Mouse (Mus musculus) limb, embryonic 10.5 days (tissue): ENCODE measurements at regions not wholly inside any gene's neighbourhood (a gene's known extent, or its start where the extent isn't known, plus 50 kb on each side); places are given as distances from the start of the nearest gene placed in this dataset.

Experiments used
- DNase-seq: peaks from one replicate; pipeline ENCODE4 v3.0.0-alpha.2; 2017; ENCODE audit warnings: low spot score
- H3K27ac ChIP-seq: fragments of 300-500 bp; sonication (generic); 2 replicates; pipeline ENCODE4 v1.5.1; 2016; ENCODE audit warnings: mild to moderate bottlenecking
- H3K27me3 ChIP-seq: fragments of 300-500 bp; sonication (generic); 2 replicates; pipeline ENCODE4 v1.6.1; 2016; ENCODE audit warnings: low read depth, mild to moderate bottlenecking; ENCODE audit not compliant: poor library complexity, severe bottlenecking
- H3K36me3 ChIP-seq: fragments of 300-500 bp; sonication (generic); 2 replicates; pipeline ENCODE4 v1.6.1; 2016; ENCODE audit warnings: mild to moderate bottlenecking, moderate library complexity
- H3K4me1 ChIP-seq: fragments of 300-500 bp; sonication (generic); 2 replicates; pipeline ENCODE4 v1.6.1; 2016
- H3K4me3 ChIP-seq: fragments of 300-500 bp; sonication (generic); 2 replicates; pipeline ENCODE4 v1.5.1; 2016; ENCODE audit warnings: mild to moderate bottlenecking, moderate library complexity
- H3K9me3 ChIP-seq: fragments of 300-500 bp; sonication (generic); replicated peaks from 2 replicates; pipeline ENCODE4 v1.6.1; 2016; ENCODE audit warnings: mild to moderate bottlenecking
- WGBS: fragments of 180-500 bp; shearing (Covaris S2); methylation state at CpG from one replicate; pipeline ENCODE4 v1.1.7; 2016; 5-methylcytosine and 5-hydroxymethylcytosine counted together

- peaks cover 22% of the 10 kb centered on the region for H3K4me1 ChIP-seq
- no peak overlapping the region for H3K4me3 ChIP-seq
- no peaks in the 10 kb centered on the region for H3K27me3 ChIP-seq
- no peaks in the 10 kb centered on the region for H3K9me3 ChIP-seq
- no peaks in the 10 kb centered on the region for H3K36me3 ChIP-seq
- H3K27ac ChIP-seq: no peak overlapping the region
- DNase-seq: no peak
- 58% methylated on average over 5 of the region's 5 CpGs for WGBS
These were observed 81.3 kb downstream of the Atp6ap1l start for GRCm38 (mm10) chr13:90823877-90824276.

DNA sequence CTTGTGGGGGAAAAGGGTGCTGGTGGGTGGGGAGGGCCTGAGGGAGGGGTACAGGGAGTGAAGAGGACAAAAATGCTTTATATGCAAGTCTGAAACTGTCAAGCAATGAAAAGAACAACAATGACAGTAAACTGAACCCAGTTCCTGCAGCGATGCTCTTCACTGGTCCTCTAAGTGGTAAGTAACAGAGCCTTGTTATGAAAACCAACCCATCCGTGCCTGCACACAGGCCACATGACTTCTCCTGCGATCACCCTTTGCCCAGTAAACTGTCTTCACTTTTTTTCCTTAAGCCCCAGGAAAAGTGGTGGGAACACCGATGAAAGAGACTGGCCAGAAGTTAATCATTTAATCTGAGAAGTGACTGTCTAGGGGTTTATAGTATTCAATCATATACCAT, 83.3 kb downstream of the Atp6ap1l start:
- Histone ChIP-seq H3K9me3 (no peaks in the 10 kb centered on the region), H3K27me3 (no peaks in the 10 kb centered on the region), H3K27ac (no peak overlapping the region), H3K36me3 (no peaks in the 10 kb centered on the region), H3K4me1 (peaks cover 30% of the 10 kb centered on the region), H3K4me3 (no peak overlapping the region)
- WGBS: 89% methylated on average over 4 of the region's 4 CpGs
- DNase-seq: no peak

DNA sequence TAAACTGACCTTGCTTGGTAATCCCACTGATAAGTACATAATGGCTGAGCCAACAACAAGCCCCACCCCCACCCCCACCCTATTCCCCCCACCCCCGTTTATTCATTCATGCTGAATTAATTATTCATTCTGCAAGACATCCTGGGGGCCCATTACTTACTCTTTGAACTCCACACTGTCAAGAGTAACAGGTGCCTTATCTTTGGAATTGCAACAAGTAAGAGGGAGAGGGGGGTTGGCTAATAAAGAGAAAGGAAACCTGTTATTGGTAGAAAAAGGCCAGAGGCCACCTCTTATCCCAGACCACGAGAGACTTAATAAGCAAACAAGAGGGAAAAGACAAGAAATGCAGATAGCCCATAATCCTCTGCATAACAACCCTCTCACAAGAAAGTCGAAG, 84.7 kb downstream of the Atp6ap1l start:
- H3K27me3 ChIP-seq: no peaks in the 10 kb centered on the region
- 26% methylated on average over 3 of the region's 3 CpGs for WGBS
- no peak for DNase-seq

GRCm38 (mm10) chr13:90819934-90820333, 85.2 kb downstream of the Atp6ap1l start:
- no peaks in the 10 kb centered on the region for H3K27me3 ChIP-seq
- DNase-seq: no peak
- no peak overlapping the region for H3K27ac ChIP-seq
- H3K4me1 ChIP-seq: peaks cover 30% of the 10 kb centered on the region
- 38% methylated on average over 7 of the region's 7 CpGs for WGBS
- no peaks in the 10 kb centered on the region for H3K9me3 ChIP-seq
- H3K4me3 ChIP-seq: no peak overlapping the region
- no peaks in the 10 kb centered on the region for H3K36me3 ChIP-seq

More for the DNA sequence above, 84.7 kb downstream of the Atp6ap1l start:
- Histone ChIP-seq H3K4me3 (no peak overlapping the region), H3K36me3 (no peaks in the 10 kb centered on the region), H3K27ac (no peak overlapping the region), H3K9me3 (no peaks in the 10 kb centered on the region), H3K4me1 (peaks cover 30% of the 10 kb centered on the region)

DNA sequence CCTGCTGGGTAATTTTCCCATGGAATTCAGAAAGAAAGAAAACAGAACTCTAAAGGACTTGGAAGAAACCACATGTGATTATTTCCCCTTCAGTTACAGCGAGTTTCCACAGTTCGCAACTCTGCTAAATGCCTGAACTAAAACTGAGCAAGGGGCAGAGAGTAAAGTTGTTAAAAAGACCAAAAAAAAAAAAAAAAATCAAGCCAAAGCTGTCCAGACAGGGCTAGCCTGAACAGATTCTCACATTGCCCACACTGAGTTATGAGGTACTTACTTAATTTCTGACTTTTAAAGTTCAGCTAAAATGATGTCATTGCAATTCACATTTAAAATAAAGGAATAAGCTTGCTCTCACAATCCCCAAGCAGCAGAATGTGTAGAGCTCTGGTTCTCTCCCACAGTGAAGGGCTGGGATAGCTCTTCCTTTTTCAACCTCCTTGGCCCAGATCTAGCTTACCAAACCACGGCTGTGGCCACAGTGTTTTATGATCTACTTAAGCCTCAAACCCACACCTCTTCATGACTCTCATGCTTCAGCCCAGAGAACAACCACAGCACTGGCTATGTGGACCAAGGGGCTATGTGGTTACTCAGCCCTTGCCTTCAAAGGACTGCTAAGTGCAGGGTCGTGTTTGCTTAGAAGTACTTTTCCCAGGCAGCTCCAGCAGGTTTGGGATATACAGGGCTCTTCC, 90.8 kb downstream of the Atp6ap1l start:
- Histone ChIP-seq H3K36me3 (no peaks in the 10 kb centered on the region), H3K4me3 (no peak overlapping the region), H3K27ac (no peak overlapping the region), H3K9me3 (no peaks in the 10 kb centered on the region), H3K27me3 (no peaks in the 10 kb centered on the region), H3K4me1 (peaks cover 15% of the 10 kb centered on the region)
- no peak for DNase-seq
- WGBS: 69% methylated on average over 4 of the region's 4 CpGs

DNA sequence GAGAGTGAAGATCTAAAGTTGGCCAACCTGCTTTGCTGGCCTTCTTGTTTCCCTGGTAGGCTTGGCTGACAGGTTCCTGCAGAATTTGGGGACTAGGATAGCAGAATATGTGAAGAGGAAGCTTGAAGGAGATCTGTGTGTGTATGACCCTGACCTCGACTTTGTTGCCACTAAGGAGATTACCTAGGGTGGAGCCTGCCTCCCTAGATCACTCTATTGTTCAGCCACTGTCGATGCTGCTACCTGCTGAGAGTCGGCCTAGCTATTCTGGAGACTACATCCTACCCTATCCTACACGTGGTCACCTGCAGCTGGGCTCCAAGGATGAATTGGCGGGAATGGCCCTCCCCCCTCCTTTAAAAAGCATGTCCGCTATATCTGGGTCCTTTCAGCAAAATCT, 95.1 kb downstream of the Atp6ap1l start:
- Histone ChIP-seq H3K27me3 (no peaks in the 10 kb centered on the region), H3K27ac (no peak overlapping the region), H3K4me3 (no peak overlapping the region), H3K9me3 (no peaks in the 10 kb centered on the region), H3K36me3 (no peaks in the 10 kb centered on the region), H3K4me1 (peaks cover 4% of the 10 kb centered on the region; the same call in 1 of the 2 replicates)
- DNase-seq: no peak
- 78% methylated on average over 6 of the region's 6 CpGs for WGBS

GRCm38 (mm10) chr13:90799641-90800040, 105.5 kb downstream of the Atp6ap1l start:
- peaks cover 9% of the 10 kb centered on the region for H3K4me1 ChIP-seq
- H3K27me3 ChIP-seq: no peaks in the 10 kb centered on the region
- H3K9me3 ChIP-seq: no peaks in the 10 kb centered on the region
- WGBS: 59% methylated on average over 2 of the region's 2 CpGs
- H3K36me3 ChIP-seq: no peaks in the 10 kb centered on the region
- no peak overlapping the region for H3K4me3 ChIP-seq
- DNase-seq: no peak
- no peak overlapping the region for H3K27ac ChIP-seq

GRCm38 (mm10) chr13:90798791-90799542, 106.2 kb downstream of the Atp6ap1l start:
- Histone ChIP-seq H3K9me3 (no peaks in the 10 kb centered on the region), H3K27ac (no peak overlapping the region), H3K4me1 (peaks cover 9% of the 10 kb centered on the region), H3K27me3 (no peaks in the 10 kb centered on the region), H3K4me3 (no peak overlapping the region), H3K36me3 (no peaks in the 10 kb centered on the region)
- DNase-seq: no peak
- 20% methylated on average over 6 of the region's 6 CpGs for WGBS

GRCm38 (mm10) chr13:90798381-90798780, 106.8 kb downstream of the Atp6ap1l start:
- DNase-seq: no peak
- Histone ChIP-seq H3K36me3 (no peaks in the 10 kb centered on the region), H3K4me1 (peaks cover 9% of the 10 kb centered on the region), H3K27me3 (no peaks in the 10 kb centered on the region), H3K9me3 (no peaks in the 10 kb centered on the region), H3K27ac (no peak overlapping the region), H3K4me3 (no peak overlapping the region)
- 38% methylated on average over 2 of the region's 2 CpGs for WGBS

- no peaks in the 10 kb centered on the region for H3K36me3 ChIP-seq
- H3K27me3 ChIP-seq: no peaks in the 10 kb centered on the region
- H3K4me1 ChIP-seq: peaks cover 9% of the 10 kb centered on the region
- no peaks in the 10 kb centered on the region for H3K9me3 ChIP-seq
- no peak for DNase-seq
- no peak overlapping the region for H3K4me3 ChIP-seq
- no peak overlapping the region for H3K27ac ChIP-seq
- 84% methylated on average over 3 of the region's 3 CpGs for WGBS
These were observed 107.9 kb downstream of the Atp6ap1l start for GRCm38 (mm10) chr13:90797209-90797608.

- WGBS: 94% methylated on average over 4 of the region's 4 CpGs
- H3K4me1 ChIP-seq: peaks cover 9% of the 10 kb centered on the region
These were observed 108.3 kb downstream of the Atp6ap1l start for GRCm38 (mm10) chr13:90796809-90797208.

DNA sequence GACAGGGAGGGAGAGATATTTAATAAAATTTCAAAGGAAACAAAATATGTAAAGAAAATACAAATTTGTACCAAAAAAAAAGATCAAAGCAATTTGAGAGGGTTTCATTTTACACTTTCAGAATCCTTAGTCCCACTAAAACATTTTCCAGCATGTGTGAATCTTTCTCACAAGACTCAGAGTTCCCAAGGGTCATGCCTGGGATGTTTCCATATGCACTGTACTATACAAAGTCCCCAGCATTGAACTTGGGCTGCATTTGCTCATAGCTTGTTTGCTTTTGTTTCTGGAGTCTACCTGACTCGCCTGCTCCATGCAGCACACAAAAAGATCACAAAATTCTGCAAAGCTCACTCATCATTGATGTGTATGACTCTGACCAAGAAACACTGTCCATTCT, 122.7 kb downstream of the Atp6ap1l start:
- WGBS: 90% methylated on average over 1 of the region's 1 CpGs
- Histone ChIP-seq H3K27me3 (no peaks in the 10 kb centered on the region), H3K4me1 (no peaks in the 10 kb centered on the region), H3K36me3 (no peaks in the 10 kb centered on the region), H3K27ac (no peak overlapping the region), H3K4me3 (no peak overlapping the region), H3K9me3 (no peaks in the 10 kb centered on the region)
- DNase-seq: no peak

More at GRCm38 (mm10) chr13:90796809-90797208, 108.3 kb downstream of the Atp6ap1l start:
- no peak for DNase-seq
- Histone ChIP-seq H3K4me3 (no peak overlapping the region), H3K36me3 (no peaks in the 10 kb centered on the region), H3K27ac (no peak overlapping the region), H3K9me3 (no peaks in the 10 kb centered on the region), H3K27me3 (no peaks in the 10 kb centered on the region)

GRCm38 (mm10) chr13:90781974-90782373, 123.2 kb downstream of the Atp6ap1l start:
- Histone ChIP-seq H3K9me3 (no peaks in the 10 kb centered on the region), H3K4me3 (no peak overlapping the region), H3K36me3 (no peaks in the 10 kb centered on the region), H3K27ac (no peak overlapping the region), H3K27me3 (no peaks in the 10 kb centered on the region), H3K4me1 (no peaks in the 10 kb centered on the region)
- WGBS: 87% methylated on average over 2 of the region's 2 CpGs
- no peak for DNase-seq
